Mouse (Mus musculus) embryonic facial prominence, embryonic 12.5 days (tissue): Measurements from ENCODE around the gene Ccdc9. TPM values are rescaled to one million over a fixed set of nuclear protein-coding genes. Genes with fewer than 3 reads are reported as not detected.

Experiments used
- ATAC-seq: fragments of 200-750 bp; cut with Nextera tagmentation; 2 replicates; pipeline ENCODE4 v1.8.0; 2017; ENCODE audit not compliant: insufficient number of reproducible peaks, insufficient read depth, low FRiP score, low TSS enrichment
- H3K27ac ChIP-seq: fragments of 300-500 bp; sonication (generic); 2 replicates; pipeline ENCODE4 v1.5.1; 2016; ENCODE audit warnings: mild to moderate bottlenecking
- H3K27me3 ChIP-seq: fragments of 300-500 bp; sonication (generic); 2 replicates; pipeline ENCODE4 v1.6.1; 2016; ENCODE audit warnings: mild to moderate bottlenecking, moderate library complexity
- H3K36me3 ChIP-seq: fragments of 300-500 bp; sonication (generic); 2 replicates; pipeline ENCODE4 v1.6.1; 2016; ENCODE audit warnings: mild to moderate bottlenecking
- H3K4me1 ChIP-seq: fragments of 300-500 bp; sonication (generic); 2 replicates; pipeline ENCODE4 v1.6.1; 2016
- H3K4me2 ChIP-seq: fragments of 300-500 bp; sonication (generic); replicated peaks from 2 replicates; pipeline ENCODE4 v1.6.1; 2016; ENCODE audit warnings: mild to moderate bottlenecking, moderate library complexity
- H3K4me3 ChIP-seq: fragments of 300-500 bp; sonication (generic); 2 replicates; pipeline ENCODE4 v1.5.1; 2016; ENCODE audit warnings: mild to moderate bottlenecking
- H3K9ac ChIP-seq: fragments of 300-500 bp; sonication (generic); 2 replicates; pipeline ENCODE4 v1.6.1; 2016; ENCODE audit warnings: mild to moderate bottlenecking, moderate library complexity
- H3K9me3 ChIP-seq: fragments of 300-500 bp; sonication (generic); 2 replicates; pipeline ENCODE4 v1.6.1; 2016; ENCODE audit warnings: mild to moderate bottlenecking, moderate library complexity
- WGBS: fragments of 180-500 bp; shearing (Covaris S2); methylation state at CpG from one replicate; pipeline ENCODE4 v1.1.7; 2016; 5-methylcytosine and 5-hydroxymethylcytosine counted together
- polyA plus RNA-seq: library from polyadenylated mRNA; unstranded; fragments of >200 nt; fragmentation: Nextera tagmentation; extraction: Ambion mirVana; gene quantifications from 2 replicates; pipeline ENCODE4 v1.2.1, GENCODE M21; 2016

The Ccdc9 gene
- 45.7 and 49.2 TPM in 2 replicates for polyA plus RNA-seq

GRCm38 (mm10) chr7:16286026-16286961 is at the start of gene Ccdc9:
Gene Ccdc9 (minus strand): TSS chr7:16286795.
- Histone ChIP-seq H3K36me3 (peaks cover 25% of the 10 kb centered on the region), H3K9me3 (no peaks in the 10 kb centered on the region), H3K4me2 (peak within 1 kb of the TSS; percentile 52), H3K27me3 (no peaks in the 10 kb centered on the region), H3K9ac (peak within 1 kb of the TSS; percentile 58), H3K4me1 (peaks cover 7% of the 10 kb centered on the region; the same call in 1 of the 2 replicates), H3K27ac (peak within 1 kb of the TSS; percentile 92), H3K4me3 (peak within 1 kb of the TSS; percentile 54)
- WGBS = under 1% methylated on average over 69 of the region's 70 CpGs
- peak; percentile 86 for ATAC-seq

GRCm38 (mm10) chr7:16329146-16329545 is 42.6 kb upstream of the Ccdc9 start:
- Histone ChIP-seq H3K27ac (no peak overlapping the region), H3K4me1 (no peaks in the 10 kb centered on the region), H3K4me2 (no peak overlapping the region), H3K4me3 (no peak overlapping the region), H3K27me3 (no peaks in the 10 kb centered on the region), H3K9me3 (no peaks in the 10 kb centered on the region), H3K36me3 (peaks cover 70% of the 10 kb centered on the region), H3K9ac (peak overlapping the region; percentile 15; the same call in 1 of the 2 replicates)
- 74% methylated on average over 3 of the region's 3 CpGs for WGBS
- ATAC-seq = no peak

GRCm38 (mm10) chr7:16326607-16326971 is 40.0 kb upstream of the Ccdc9 start:
- H3K4me1 ChIP-seq = no peaks in the 10 kb centered on the region
- H3K27ac ChIP-seq = 0 out of 2 replicates have a peak overlapping the region, but pooled peaks have one; percentile 41
- H3K9me3 ChIP-seq = no peaks in the 10 kb centered on the region
- H3K9ac ChIP-seq = no peak overlapping the region
- H3K4me3 ChIP-seq = no peak overlapping the region
- peaks cover 59% of the 10 kb centered on the region for H3K36me3 ChIP-seq
- H3K27me3 ChIP-seq = no peaks in the 10 kb centered on the region
- H3K4me2 ChIP-seq = no peak overlapping the region
- 87% methylated on average over 2 of the region's 2 CpGs for WGBS
- peak; percentile 19; the same call in 1 of the 2 replicates for ATAC-seq

- Histone ChIP-seq H3K36me3 (peaks cover 56% of the 10 kb centered on the region), H3K4me2 (no peak overlapping the region), H3K4me3 (no peak overlapping the region), H3K9ac (no peak overlapping the region), H3K9me3 (no peaks in the 10 kb centered on the region), H3K27me3 (no peaks in the 10 kb centered on the region), H3K4me1 (no peaks in the 10 kb centered on the region), H3K27ac (0 out of 2 replicates have a peak overlapping the region, but pooled peaks have one; percentile 41)
- ATAC-seq = peak; percentile 35; the same call in 1 of the 2 replicates
- WGBS = 26% methylated on average over 8 of the region's 8 CpGs
These were observed 39.5 kb upstream of the Ccdc9 start for GRCm38 (mm10) chr7:16325920-16326606.

- no peaks in the 10 kb centered on the region for H3K9me3 ChIP-seq
- no peak overlapping the region for H3K4me3 ChIP-seq
- H3K9ac ChIP-seq = no peak overlapping the region
- peaks cover 43% of the 10 kb centered on the region for H3K36me3 ChIP-seq
- no peaks in the 10 kb centered on the region for H3K27me3 ChIP-seq
- no peak overlapping the region for H3K4me2 ChIP-seq
- 82% methylated on average over 7 of the region's 7 CpGs for WGBS
- no peaks in the 10 kb centered on the region for H3K4me1 ChIP-seq
- H3K27ac ChIP-seq = no peak overlapping the region
- ATAC-seq = no peak
These were observed 38.1 kb upstream of the Ccdc9 start for GRCm38 (mm10) chr7:16324661-16325060.

GRCm38 (mm10) chr7:16320479-16320878 is 33.9 kb upstream of the Ccdc9 start:
- 88% methylated on average over 6 of the region's 6 CpGs for WGBS
- Histone ChIP-seq H3K4me1 (no peaks in the 10 kb centered on the region), H3K4me3 (no peak overlapping the region), H3K27ac (no peak overlapping the region), H3K9ac (no peak overlapping the region), H3K4me2 (no peak overlapping the region), H3K27me3 (no peaks in the 10 kb centered on the region), H3K36me3 (0 out of 2 replicates have a peak, but pooled peaks cover 7% of the 10 kb centered on the region), H3K9me3 (no peaks in the 10 kb centered on the region)
- no peak for ATAC-seq

- H3K4me2 ChIP-seq = no peak overlapping the region
- peaks cover 2% of the 10 kb centered on the region; the same call in 1 of the 2 replicates for H3K4me1 ChIP-seq
- H3K36me3 ChIP-seq = 0 out of 2 replicates have a peak, but pooled peaks cover 5% of the 10 kb centered on the region
- no peak for ATAC-seq
- H3K9me3 ChIP-seq = no peaks in the 10 kb centered on the region
- WGBS = 89% methylated on average over 4 of the region's 4 CpGs
- no peak overlapping the region for H3K9ac ChIP-seq
- H3K27ac ChIP-seq = no peak overlapping the region
- H3K27me3 ChIP-seq = no peaks in the 10 kb centered on the region
- no peak overlapping the region for H3K4me3 ChIP-seq
These were observed 32.6 kb upstream of the Ccdc9 start for GRCm38 (mm10) chr7:16319216-16319615.

GRCm38 (mm10) chr7:16317094-16317493 is 30.5 kb upstream of the Ccdc9 start:
- Histone ChIP-seq H3K27me3 (peaks cover 6% of the 10 kb centered on the region; the same call in 1 of the 2 replicates), H3K4me3 (no peak overlapping the region), H3K4me2 (no peak overlapping the region), H3K4me1 (peaks cover 20% of the 10 kb centered on the region), H3K9ac (no peak overlapping the region), H3K9me3 (no peaks in the 10 kb centered on the region), H3K27ac (no peak overlapping the region), H3K36me3 (no peaks in the 10 kb centered on the region)
- 81% methylated on average over 14 of the region's 14 CpGs for WGBS
- no peak for ATAC-seq

- Histone ChIP-seq H3K9ac (no peak overlapping the region), H3K27me3 (peaks cover 23% of the 10 kb centered on the region), H3K4me1 (peaks cover 36% of the 10 kb centered on the region), H3K27ac (no peak overlapping the region), H3K4me2 (no peak overlapping the region), H3K36me3 (no peaks in the 10 kb centered on the region), H3K9me3 (no peaks in the 10 kb centered on the region), H3K4me3 (no peak overlapping the region)
- 51% methylated on average over 4 of the region's 4 CpGs for WGBS
- ATAC-seq = no peak
These were observed 28.7 kb upstream of the Ccdc9 start for GRCm38 (mm10) chr7:16315222-16315759.

- H3K27ac ChIP-seq = peak overlapping the region; percentile 90
- peak overlapping the region; percentile 71 for H3K4me3 ChIP-seq
- peak; percentile 19; the same call in 1 of the 2 replicates for ATAC-seq
- no peaks in the 10 kb centered on the region for H3K9me3 ChIP-seq
- no peaks in the 10 kb centered on the region for H3K36me3 ChIP-seq
- 7% methylated on average over 13 of the region's 13 CpGs for WGBS
- H3K27me3 ChIP-seq = peaks cover 32% of the 10 kb centered on the region
- H3K4me2 ChIP-seq = peak overlapping the region; percentile 98
- peaks cover 43% of the 10 kb centered on the region for H3K4me1 ChIP-seq
- H3K9ac ChIP-seq = peak overlapping the region; percentile 68
These were observed 27.7 kb upstream of the Ccdc9 start for GRCm38 (mm10) chr7:16314221-16314775.
